Mouse (Mus musculus): ENCODE data around the gene Camk2n2.

DNA sequence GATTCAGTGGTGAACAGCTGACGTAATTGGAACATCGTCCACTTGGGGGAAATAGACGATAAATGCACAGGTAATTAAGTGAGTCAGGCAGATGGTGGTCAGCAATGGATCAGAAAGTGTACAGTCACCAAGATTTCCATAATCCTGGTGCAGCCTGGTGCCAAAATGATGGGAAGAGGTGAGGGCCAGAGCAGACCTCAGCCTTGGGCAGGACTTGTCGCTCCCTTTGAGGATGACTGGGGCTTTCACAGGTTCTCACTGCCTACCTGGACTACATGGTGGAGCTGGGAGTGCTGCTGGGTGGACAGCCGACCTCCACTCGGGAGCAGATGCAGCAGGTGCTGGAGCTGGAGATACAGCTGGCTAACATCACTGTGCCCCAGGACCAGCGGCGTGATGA, 16.3 kb upstream of the Camk2n2 start:
- TF ChIP-seq CTCF (IDR thresholded peaks at IDR 0.05; ENCODE audit: borderline replicate concordance, insufficient read depth, low read length) (no peak), POLR2A (IDR thresholded peaks at IDR 0.05; ENCODE audit: low read depth, low read length) (no peak)
